Mouse (Mus musculus): ENCODE data around the gene Bap1.

Gene Bap1

DNA sequence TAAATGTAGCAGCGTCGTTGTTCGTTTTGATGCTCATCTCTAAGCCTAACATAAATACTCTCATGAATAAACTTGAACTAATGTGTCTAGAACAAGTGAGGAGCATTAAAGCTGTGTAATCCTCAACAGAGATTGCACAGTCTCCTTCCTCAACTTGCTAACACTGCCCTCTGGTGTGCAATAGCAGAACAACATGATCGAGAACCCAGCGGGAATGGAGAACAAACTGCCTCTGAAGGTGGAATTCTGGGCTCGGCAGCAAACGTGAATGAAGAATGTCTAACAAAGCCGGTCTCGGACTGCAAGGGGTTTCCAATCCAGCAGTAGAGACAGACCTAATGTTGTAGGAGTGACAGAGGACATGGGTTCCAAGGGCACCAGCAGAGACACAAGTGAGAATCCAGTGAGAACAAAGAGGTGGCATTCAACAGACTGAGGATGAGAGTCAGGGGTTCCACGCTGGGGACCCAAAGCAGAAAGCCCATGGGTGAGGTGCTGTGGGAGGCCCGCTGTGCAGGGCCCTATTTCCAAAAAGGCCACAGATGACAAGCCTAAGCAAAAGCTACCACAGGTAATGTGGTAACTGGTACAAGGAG is 17.2 kb upstream of the Bap1 start:
- peak; percentile 82 for DNase-seq (ENCODE audit: low spot score)

DNA sequence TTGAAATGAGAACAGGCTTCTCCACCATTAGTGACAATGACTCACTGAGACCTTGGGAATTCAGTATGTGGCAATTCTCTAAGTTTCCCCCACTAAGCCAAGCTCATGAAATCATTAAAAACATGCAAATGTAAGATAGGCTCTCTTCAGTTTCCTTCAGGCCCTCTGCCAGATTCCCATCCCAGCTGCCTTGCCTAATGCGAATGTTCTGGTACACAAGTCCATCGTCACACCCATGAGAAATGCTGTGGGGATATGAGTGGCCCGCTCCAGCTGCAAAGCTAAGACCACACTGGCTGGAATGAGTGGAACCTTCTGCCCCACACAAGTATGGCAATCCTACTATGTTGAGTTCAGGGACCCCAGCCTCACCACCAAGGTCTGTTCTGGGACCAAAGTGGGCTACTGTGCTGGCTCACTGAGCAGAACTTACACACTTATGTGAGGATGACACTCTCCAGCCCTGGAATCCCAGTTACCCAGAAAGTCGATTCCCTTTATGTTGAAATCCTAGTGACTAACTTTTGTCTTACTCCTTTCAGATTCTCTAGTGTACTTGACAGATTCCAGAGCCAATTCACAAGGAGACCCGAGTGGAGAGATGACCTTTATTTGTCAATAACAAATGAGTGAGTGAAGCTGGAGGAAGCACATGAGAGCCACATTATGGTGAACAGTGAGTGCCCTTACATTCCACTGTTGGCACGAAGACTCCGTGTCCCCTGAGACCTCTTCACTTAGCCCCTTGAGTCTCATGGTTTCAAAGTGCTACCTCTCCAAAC is 14.0 kb upstream of the Bap1 start:
- no peak for DNase-seq (ENCODE audit: low spot score)

DNA sequence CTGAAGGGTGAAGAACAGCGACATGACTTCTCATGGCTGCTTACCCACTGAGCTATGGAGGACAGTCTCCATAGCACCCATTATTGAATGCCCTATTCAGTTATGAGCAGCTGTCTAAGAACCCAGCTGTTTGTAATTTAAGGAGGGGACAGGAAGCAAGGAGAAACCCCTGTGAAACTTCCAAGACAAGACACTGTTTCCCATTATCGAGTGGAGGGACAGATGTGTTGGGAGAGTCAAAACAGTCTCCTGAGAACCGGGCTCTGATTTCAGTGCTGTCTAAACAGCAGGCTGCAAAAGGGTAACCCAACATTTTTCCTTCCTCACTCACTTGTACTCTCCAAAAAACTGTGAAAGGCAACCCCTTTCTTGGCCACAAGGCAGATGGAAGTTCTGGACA is 10.7 kb upstream of the Bap1 start:
- no peak for DNase-seq (ENCODE audit: low spot score)

DNA sequence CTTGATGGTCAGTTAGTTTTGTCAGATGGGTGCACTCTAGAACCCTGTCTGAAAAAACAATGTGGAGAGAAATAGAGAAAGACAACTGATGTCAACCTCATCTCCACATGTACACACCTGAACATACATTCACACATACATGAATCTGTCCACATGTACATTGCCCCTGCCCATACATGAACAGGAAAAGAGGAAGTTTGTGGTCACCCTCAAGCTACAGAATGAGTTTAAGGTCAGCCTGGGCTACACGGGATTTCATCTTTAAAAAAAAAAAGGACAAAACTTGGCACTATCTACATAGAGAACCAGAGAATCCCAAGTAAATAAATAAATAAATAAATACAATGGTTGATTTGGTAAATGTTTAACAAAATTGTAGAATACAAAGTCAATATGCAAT is 6.5 kb upstream of the Bap1 start:
- no peak for DNase-seq (ENCODE audit: low spot score)

DNA sequence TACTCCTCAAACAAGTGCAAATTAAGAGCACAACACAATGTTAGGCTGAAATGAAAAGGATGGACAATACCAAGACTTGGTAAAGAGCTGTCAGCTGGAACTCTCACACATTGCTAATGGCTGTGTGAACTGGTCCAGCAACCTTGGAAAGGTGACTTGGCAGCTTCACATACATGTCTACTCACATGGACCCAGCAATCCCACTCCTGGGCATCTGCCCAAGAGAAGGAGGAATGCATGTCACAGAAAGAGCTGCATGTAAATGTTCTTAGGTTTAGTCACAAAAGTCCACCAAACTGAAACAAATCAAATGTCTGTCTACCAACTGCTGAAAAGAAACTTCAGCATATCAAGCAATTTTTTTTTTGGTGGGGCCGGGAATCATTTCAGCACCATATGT is 5.3 kb upstream of the Bap1 start:
- no peak for DNase-seq (ENCODE audit: low spot score)

DNA sequence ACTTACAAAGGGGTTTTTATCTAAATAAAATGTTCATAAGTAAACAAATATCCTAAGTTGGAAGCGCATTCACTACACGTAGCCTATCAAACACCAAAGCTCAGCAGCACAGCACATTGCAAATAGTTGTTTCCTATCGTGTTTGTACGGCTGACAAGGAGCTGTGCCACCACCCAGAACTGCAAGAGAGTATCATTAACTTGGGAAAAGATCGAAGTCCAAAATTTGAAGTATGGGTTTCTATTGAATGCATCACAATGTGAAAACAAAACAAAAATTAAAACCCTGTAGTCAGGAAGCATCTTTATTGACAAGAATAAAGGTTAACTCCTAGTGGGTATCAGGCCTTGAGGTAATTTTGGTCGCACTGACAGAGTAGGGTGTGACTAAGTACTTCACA is 2.9 kb upstream of the Bap1 start:
- no peak for DNase-seq (ENCODE audit: low spot score)

DNA sequence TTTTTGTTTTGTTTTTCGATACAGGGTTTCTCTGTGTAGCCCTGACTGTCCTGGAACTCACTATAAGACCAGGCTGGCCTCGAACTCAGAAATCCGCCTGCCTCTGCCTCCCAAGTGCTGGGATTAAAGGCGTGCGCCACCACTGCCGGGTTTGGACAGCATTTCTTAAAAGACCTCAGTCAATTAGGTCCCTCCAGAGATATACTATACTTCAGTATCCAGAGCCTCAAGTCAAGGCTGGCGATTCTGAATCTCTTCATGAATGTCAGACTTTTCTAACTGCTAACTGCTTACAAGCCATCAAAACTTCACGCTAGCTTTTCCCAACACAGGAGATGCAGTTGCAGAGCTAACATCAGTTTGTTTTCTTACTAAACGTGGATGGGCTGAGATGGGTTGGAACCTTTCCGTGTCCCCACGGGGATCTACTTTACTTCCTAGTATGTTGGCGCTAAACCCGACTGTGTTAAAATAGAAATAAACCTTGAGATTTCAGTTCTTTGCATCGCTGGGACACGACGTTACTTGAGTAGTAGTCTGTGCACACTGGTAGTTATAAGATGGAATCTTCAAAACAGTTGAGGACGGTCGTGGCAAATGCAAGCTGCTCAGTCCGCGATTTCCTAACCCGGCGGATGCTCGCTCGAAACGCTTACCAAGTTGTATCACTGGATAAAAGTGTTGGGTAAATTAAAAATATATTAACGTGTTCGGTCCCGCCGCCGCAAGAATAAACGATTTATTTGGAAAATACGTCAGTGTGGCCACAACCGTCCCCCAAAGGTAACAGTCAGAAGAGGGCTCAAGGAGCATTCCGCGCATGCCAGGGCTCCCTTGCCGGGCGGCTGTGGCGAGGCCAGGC is 797 bp upstream of the Bap1 start:
- no peak for DNase-seq (ENCODE audit: low spot score)

DNA sequence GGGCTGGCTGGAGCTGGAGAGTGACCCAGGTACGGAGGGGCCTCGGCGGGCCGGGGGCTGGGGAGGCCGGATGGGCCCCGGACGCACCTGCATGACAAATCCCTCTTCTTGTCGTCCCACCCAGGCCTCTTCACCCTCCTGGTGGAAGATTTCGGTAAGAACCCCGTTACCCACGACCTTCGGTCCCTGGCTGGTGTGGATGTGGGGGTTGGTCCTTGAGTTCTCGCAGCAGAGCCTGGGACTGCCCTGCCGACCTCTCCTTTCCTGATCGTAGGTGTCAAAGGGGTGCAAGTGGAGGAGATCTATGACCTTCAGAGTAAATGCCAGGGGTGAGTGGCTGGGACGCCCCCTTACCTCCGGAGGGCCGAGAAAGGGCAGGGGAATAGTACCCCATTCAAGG is 376 bp downstream of the Bap1 start:
- DNase-seq (ENCODE audit: low spot score), result no peak

DNA sequence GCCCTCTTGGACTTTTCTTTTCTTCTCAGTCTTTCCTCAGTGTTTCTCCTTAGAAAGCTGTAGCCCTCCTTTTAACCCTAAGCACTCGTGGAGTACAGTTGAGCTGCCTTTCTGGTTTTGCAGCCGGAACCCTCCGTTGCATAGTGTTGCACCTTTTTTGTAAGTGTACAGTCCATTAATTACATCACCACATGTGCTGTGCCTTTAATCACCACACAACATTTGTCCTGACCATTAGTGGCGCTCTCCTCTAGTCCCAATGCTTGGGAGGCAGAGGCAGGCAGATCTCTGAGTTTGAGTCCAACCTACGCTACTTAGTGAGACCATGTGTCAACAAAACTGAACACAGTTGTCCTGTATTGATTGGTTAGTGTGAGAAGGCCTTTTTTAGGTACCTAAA is 841 bp downstream of the Bap1 start:
- no peak for DNase-seq (ENCODE audit: low spot score)

DNA sequence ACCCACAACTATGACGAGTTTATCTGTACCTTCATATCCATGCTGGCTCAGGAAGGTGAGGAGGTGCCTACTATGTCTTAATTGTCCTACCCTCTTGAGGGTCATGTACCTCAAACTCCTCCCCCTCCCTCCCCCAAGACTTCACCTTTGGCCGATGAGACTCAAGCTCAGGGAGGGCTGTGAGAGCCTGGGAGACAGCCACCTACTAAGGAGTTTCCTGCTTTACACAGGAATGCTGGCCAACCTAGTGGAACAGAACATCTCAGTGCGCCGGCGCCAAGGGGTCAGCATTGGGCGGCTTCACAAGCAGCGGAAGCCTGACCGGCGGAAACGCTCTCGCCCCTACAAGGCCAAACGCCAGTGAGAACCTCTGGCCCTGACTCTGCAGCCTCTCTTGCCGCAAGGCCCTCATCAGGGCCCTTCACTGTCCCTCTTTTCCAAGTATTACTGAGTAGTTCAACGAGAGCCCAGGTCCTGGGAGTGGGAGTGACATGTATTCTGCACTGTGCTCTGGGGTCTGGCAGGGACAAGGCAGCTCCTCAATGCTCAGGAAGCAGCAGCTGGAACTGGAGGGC is 7.3 kb downstream of the Bap1 start:
- DNase-seq (ENCODE audit: low spot score), result no peak

DNA sequence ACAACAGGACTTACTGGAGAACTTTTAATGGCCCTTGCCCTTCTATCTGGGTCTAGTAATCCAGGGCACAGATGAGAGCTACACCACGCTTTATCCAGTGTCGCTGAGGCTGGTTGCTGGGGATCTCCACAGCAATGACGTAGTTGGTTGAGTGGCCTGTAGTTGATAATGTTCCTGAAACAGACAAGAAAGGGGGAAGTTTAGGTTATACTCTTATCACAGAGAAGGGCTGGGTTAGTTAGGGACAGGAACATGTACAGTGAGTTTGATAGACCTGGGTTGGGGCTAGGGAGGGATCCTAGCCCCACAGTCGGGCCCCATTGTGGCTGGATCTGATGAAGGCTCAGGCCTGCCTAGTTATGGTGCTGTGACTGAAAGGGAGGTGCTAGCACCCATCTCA is 9.1 kb downstream of the Bap1 start:
- DNase-seq (ENCODE audit: low spot score), result no peak

DNA sequence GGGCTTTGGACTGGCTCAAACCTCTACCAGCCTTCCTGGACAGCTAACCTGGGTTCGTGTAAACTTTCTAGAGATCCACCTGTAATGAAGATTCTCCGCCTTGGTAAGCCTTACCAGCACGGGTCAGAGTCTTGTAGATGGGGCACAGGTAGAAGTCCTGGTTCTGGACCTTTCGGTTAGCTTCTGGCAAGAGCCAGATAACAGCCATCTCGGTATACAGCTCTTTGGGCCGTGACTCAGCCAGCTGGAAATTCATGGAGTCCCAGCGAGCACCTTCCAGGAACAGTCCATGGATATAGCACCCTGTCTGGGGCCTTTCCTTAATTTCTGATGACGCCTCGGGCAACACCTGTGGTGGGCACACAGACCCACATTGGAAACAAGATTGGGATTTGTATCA is 9.7 kb downstream of the Bap1 start:
- DNase-seq (ENCODE audit: low spot score), result no peak

DNA sequence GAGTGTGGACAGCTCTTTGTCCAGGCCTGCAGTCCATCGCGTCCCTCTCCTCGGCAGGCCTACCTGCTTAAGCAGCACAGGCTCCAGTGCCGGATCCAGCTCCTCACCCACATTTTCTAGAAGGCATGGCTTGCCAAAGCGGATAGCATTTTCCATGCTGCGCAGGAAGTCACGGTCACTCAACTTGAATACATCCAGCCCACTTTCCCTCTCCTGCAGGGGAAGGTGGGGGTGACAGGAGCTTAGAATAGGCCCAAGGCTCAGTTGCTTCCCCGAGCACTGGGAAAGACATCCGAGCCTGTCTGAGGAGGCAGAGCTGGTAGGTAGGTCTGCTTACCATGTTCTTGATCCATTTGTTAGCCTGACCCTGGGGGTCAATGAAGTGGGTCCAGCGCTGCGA is 16.4 kb downstream of the Bap1 start:
- no peak for DNase-seq (ENCODE audit: low spot score)

DNA sequence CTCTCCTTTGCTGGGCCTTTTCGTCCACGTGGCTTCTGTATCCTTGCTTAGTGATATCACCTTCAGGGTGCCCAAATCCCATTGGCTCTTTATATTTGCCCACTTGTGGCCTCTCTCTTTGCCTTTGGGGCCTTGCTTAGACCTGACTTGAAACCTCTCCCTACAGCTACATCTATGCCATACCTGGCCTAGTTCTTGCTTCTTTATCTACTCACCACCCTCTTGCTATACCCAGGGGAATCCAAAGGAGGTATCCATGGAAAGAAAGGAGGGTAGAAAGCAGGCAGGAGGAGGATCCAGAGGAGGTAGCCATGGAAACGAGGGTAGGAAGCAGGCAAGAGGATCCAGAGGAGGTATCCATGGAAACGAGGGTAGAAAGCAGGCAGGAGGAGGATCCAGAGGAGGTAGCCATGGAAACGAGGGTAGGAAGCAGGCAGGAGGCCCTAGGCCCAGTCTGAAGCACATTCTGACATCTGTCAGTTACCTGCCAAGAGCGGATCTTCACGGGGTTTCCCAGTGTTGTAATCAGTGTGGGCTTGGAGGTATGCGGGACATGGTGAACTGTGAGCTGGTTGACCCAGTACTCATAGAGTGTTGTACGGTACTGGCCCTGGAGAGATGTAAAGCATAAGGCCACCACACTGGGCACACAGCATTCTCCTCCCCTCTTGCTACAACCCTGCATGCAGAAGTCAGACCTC is 17.2 kb downstream of the Bap1 start:
- DNase-seq (ENCODE audit: low spot score), result no peak

DNA sequence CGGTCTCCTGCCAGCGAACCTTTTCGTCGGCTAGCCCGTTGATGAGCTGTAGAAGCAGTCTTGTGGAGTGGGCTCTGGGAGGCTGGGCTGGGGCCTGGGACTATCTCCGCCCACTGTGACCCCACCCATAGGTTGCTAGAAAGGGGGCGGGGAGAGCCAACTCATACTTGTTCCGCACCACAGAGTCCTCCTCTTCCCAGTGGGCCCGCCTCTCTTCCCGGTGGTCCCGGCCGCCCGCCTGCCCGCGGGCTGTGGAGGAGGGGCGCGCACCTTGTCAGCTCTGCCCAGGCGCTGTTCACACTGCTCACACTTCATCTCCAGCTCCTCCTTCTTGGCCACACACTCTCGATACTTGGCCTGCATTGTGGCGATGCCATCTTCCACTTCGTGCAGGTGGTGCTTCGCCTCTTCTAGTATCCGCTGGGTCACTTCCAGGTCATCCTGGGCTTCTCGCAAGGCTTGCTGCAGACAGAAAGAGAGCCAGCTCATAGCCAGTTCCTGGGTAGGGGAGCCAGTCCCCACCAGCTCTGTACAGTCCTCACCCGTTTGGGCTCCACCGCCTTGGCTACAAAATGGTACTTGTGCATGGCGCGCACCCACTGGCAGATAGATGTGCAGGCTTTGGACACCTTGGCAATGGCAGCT is 18.3 kb downstream of the Bap1 start:
- DNase-seq (ENCODE audit: low spot score), result peak; percentile 25

DNA sequence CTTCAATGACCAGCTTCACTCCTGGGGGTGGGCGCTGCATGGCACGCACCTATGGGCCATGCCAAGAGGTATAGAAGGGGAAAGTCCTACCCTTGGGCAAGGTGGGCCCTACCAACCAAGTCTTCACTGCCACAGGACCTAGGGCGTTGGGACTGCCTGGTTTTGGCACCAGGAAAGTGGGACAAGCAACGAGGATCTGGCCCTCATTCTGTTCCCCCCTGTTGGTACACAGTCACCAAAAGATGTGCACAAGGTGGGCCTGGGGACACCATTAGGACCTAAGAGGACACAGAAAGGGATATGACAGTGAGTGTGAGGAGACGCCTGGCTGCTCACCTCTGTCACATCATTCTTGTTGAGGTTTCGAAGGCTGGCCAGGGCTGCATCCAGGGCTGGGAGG is 19.9 kb downstream of the Bap1 start:
- DNase-seq (ENCODE audit: low spot score), result no peak

DNA sequence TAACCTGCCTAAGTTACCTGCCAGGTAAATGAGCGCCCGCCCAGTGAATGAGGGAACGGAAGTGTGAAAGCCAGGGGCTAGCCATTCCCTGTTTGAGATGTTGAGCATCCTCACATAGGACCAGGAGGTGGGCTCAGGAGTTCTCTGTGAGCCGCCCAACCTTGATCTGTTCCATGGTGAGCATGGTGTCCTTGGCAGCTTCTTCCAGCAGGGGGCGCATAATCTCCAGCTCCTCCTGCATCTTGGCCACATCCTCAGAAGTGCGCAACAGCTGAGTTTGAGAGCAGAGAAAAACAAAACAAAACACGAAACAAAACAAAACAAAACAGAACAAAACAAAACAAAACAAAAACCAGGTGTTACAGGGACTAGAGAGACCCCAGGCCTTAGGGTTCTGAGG is 20.9 kb downstream of the Bap1 start:
- DNase-seq (ENCODE audit: low spot score), result peak; percentile 82

DNA sequence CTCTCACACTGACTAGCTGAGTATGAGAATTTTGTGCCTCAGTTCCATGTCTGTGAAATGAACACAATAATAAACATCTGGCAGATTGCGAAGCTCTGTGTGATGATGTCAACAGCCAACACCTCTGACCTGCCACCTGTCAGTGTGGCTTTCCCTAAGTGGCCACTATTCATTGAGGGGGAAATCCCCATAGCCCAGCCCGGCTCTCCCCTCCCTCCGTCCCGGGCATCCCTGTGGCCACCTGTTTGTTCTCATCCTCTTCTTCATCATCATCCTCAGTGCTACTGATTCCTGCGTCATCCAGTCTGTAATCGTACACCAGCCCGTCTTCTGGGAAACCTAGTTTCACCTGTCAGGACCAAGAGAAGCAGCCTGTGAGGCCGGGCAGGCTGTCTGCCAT is 34.5 kb downstream of the Bap1 start:
- no peak for DNase-seq (ENCODE audit: low spot score)

Measured in ovary, postnatal 14 days (tissue).